Mouse (Mus musculus) CD4-positive, CD25-positive, alpha-beta regulatory T cell, adult 4 months (primary cell): ENCODE measurements around the gene Tarm1. TPM values are rescaled to one million over a fixed set of nuclear protein-coding genes. Genes with fewer than 3 reads are reported as not detected.

Experiments used
- ATAC-seq: one replicate; pipeline ENCODE4 v1.8.0; 2017
- polyA plus RNA-seq, 2 experiments: library from polyadenylated mRNA; unstranded; fragments of 100-300 nt; shearing (Covaris generic); gene quantifications; one replicate each; pipeline ENCODE4 v1.2.1; 2017

Gene Tarm1
- not detected for polyA plus RNA-seq

DNA sequence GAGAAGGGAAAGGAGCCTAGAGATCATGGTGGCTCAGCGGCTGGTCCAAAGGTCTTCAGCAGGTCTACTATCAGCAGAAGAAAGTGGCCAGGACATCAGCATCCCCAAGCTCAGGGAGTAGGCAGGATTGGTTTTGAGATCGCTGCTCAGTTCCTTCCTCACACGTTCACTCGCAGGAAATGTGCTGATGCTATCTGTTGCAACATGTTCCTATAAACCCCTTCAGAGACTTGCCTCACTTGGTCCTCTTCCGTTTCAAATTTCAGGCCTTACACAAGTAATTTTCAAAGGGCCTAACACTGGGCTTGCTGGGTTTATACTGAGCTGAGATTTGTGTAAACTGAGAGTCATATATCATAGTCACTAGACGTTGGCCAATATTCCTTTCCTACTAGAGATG is at the start of gene Tarm1:
Gene Tarm1, minus strand, starts transcription at position 186 of the 400 bp plus-strand sequence.
- ATAC-seq, result no peak

DNA sequence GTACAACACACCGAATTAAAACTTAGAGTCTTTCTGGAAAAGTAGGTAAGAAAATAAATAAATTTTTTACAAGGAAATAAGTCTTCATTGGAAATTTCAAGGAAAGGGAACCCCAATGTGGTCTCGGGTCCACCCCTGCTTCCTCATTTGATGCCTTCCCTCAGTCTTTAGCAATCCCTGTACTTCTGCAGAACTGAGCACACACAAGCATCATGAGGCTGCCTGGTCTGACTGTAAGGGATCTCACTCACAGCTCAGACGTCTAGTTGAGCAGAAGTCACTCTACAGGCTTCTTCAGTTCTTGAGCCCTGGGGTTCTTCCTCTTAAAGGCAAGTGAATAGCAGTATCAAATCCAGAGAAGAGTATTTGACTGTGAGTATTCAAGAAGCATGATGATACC is 3.5 kb upstream of the Tarm1 start:
- no peak for ATAC-seq

DNA sequence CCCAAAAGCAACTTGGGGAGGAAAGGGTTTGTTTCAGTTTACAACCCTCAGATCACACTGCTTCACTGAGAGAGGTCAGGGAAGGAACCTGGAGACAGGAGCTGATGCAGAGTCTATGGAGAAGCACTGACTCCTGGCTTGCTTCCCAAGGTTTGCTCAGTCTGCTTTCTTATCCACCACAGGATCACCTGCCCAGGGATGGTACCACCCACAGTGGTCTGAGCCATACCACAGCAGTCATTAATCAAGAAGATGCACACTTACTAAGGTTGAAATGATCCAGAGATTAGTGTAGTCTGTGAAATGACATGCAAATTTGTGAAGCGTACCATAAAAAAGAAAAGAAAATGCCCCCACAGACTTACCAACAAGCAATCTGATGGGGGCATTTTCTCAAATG is 2.0 kb downstream of the Tarm1 start:
- ATAC-seq, result no peak

GRCm38 (mm10) chr7:3481948-3482608 is 20.3 kb downstream of the Tarm1 start:
- no peak for ATAC-seq

DNA sequence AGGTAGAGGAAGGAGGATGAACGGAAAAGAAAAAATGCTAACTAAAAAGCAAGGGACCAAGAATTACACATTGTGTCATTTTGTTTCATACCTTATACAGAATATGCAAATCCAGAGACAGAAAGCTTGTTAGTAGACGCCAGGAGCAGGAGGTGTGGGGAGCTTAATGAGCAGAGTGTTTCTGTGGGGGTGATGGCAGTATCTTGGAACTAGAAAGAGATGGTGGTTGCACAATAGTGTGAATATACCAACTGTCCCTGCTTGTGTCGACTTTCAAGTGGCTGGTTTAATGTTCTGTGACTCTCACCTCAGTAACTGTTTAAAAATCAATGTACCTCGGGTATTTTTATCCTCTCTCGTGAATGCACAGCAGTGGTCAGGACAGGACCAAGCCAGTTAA is 25.7 kb downstream of the Tarm1 start:
- ATAC-seq, result no peak

GRCm38 (mm10) chr7:3474291-3475080 is 27.9 kb downstream of the Tarm1 start:
- no peak for ATAC-seq

GRCm38 (mm10) chr7:3472774-3473173 is 29.6 kb downstream of the Tarm1 start:
- no peak for ATAC-seq

- no peak for ATAC-seq
Measured at GRCm38 (mm10) chr7:3468614-3469013, 33.8 kb downstream of the Tarm1 start.

- ATAC-seq, result no peak
Measured at GRCm38 (mm10) chr7:3463306-3463705, 39.1 kb downstream of the Tarm1 start.

DNA sequence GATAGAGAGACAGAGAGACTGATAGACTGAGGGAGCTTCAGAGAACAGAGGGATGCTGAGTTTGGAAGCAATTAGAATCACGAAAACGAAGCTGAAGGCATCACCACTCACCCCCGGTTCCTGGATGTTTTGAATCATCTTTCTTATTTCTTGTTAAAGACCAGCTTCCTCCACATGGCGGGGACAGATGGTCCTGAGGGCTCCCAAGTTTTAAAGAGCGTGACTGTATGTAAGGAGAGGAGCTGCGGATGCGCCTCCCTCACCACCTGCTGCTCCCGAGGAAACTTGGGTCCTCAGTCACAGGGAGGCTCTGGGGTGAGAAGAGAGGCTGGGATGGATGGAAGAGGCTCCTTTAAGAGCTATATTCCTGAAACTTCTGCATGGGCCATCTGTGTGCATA is 42.2 kb downstream of the Tarm1 start:
- ATAC-seq, result no peak

- ATAC-seq, result no peak
Measured at GRCm38 (mm10) chr7:3457841-3458217, 44.6 kb downstream of the Tarm1 start.

DNA sequence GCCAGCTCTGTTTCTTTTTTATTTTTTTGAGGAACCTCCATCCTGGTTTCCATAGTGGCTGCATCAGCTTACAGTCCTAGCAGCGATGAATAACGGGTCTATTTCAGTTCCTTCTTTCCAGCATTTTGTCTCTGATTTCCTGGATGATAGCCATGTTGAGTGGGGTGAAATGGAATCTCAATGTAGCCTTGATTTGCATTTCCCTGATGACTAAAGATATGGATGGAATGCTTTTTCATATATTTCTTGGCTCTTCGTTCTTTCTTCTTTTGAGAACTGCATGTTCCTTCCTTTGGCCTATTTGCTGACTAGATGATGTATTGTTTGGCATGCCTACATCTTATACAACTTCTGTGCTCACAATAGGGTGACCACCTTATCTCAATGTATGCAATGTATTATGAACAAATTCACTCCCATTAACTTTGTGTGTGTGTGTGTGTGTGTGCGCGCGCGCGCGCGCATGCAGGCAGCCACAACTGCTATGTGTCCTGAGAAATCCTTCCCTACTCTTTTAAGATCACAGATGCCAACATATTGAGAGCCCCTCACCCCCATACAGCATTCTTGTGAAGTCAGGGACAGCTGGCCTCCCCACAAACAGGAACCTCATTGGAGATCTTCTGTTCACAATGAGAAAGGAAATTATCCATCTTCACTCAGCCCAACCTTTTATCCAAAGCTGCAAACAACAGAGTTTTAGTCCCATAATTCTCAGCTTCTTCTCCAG is 45.1 kb downstream of the Tarm1 start:
- ATAC-seq, result no peak

DNA sequence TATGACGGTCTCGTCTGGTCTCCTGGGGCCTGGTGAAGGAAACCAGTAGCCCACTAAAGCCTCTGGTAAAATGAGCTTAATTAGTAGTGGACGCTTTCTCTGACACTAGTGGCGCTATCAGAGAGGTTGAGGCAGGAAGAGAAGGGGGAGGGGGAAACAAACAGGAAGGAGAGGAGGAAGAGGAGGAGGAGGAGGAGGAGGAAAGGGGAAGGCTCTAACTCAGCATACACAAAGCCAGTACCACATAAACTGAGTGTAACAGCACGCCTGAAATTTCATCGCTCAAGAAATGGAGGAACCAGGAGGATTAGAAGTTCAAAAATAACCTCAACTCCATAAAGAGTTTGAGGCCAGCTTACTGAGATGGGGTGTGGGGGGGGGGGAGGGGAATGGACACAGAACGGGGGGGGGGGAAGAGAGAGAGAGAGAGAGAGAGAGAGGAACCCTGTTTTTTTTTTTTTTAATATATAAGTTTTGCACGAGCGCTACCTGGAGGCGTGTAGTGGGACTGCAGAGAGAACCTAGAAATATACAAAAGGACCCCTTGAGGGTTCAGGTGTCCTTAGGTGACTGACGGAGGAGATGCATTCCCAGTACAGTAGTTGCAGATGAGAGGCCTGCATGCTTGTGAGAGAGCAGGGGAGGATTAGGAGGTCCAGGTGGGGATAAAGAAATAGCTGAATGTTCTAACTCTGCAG is 48.8 kb downstream of the Tarm1 start:
- ATAC-seq, result no peak

- no peak for ATAC-seq
Measured at GRCm38 (mm10) chr7:3452821-3453485, 49.5 kb downstream of the Tarm1 start.

- ATAC-seq, result peak; percentile 45
Measured at GRCm38 (mm10) chr7:3451161-3451560, 51.3 kb downstream of the Tarm1 start.

DNA sequence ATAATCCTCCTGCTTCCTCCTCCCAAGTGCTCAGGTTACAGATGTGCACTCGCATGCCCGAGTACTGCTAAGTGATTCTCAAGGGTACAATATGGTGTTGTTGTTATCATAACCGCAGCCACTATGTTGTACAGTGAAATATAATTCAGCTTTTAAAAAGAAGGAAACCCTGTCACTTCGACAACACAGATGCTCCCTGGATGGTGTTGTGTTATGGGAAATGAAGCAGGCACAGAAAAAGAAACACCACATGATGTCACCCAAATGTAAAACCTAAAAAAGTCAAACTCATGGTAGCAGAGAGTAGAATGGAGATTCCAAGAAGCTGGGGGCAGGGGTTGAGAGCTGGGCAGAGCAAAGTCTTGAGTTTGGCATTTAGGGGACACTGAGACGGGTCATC is 51.8 kb downstream of the Tarm1 start:
- ATAC-seq, result no peak

GRCm38 (mm10) chr7:3448737-3449454 is 53.5 kb downstream of the Tarm1 start:
- no peak for ATAC-seq

- ATAC-seq, result no peak
Measured at GRCm38 (mm10) chr7:3447026-3447425, 55.4 kb downstream of the Tarm1 start.

DNA sequence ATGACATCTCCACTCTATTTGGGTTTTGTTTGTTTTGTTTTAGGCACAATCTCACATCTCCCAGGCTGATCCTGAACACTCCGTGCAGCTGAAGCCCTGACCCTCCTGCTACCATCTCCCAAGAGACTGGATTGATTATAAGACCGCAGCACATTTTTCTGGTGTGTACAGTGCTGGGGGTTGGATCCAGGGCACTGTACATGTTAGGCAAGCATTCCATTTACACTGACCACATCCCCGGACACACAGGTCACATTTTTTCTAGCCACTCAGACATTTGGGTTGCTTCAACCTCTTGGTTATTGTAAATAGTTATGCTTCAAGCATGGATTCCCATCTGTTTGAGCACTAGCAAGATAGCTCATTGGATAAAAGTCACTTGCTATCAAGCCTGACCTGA is 55.8 kb downstream of the Tarm1 start:
- ATAC-seq, result no peak

GRCm38 (mm10) chr7:3444678-3445077 is 57.7 kb downstream of the Tarm1 start:
- peak; percentile 53 for ATAC-seq

DNA sequence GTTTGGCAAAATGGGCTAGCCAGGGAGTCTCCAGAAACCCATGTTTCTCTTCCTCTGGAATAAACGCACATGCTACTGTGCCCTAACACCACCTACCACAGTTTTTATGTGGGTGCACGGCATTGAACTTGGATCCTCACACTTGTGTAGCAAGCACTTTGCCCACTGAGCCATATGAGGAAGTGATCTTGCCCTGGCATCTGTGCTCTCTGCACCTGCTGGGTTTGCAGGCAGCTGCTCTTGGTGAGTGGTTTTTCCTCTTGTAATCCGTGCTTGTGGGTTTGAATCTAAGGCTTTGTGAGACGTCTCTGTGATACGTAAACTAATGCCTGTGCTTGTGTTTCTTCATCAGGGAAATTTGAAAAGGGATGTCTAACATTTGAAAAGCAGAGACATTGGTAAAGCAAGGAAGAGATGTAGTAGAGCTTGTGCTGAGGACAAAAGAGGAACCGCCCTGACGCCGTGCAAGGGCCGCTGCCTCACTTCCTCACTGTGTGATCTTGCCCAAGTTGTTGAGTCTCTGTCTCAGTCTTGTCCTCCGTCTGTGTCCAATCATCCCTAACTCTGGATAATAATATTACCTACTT is 59.9 kb downstream of the Tarm1 start:
- no peak for ATAC-seq
